In the genomic region with DNA sequence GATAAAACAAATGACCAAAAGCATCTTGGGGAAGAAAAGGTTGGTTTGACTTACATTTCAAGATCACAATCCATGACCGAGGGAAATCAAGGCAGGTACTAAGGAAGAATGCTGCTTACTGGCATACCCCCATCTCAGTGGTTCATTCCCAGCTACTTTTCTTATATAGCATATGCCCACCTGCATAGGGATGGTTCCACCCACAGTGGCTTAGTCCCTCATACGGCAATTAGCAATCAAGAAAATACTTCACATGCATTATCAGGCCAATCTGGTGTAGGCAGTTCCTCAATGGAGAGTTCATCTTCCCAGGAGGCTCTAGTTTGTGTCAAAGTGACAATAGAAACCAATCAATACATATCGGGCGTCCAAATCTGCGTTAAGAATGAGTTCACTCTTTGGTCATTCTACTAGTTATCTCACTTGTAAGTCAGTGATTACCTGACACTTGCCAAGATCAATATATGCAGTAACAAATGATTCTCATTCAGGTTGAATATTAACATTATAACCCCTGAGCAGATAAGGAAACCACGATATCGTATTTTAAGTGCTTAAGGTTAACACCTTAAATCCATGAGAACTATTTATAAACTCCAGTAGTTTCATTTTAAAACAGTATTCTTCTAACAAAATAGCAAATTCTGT, we compare ENCODE assay signal across 16 mouse cellular contexts.
"Had no signal": no experiment of that assay in that cellular context is flagged by ENCODE, and none has a peak within 500 bp of the region (broad histone marks: within the 10 kb centered on the region; RNA-seq: fewer than 3 reads in every experiment).

No protein-coding gene starts in this region.

- H3K4me1 ChIP-seq: lung, embryonic 15.5 days; megakaryocyte, embryonic 14.5 days; midbrain, embryonic 13.5 days; midbrain, embryonic 15.5 days; neural tube, embryonic 12.5 days; stomach, embryonic 15.5 days had no signal

- H3K4me2 ChIP-seq: lung, embryonic 15.5 days; midbrain, embryonic 11.5 days; midbrain, embryonic 13.5 days; midbrain, embryonic 15.5 days; neural tube, embryonic 12.5 days; stomach, embryonic 15.5 days had no signal

- H3K27me3 ChIP-seq: lung, embryonic 15.5 days; megakaryocyte, embryonic 14.5 days; midbrain, embryonic 13.5 days; midbrain, embryonic 15.5 days; neural tube, embryonic 12.5 days; stomach, embryonic 15.5 days had no signal

- H3K27ac ChIP-seq: lung, embryonic 15.5 days; macrophage; midbrain, embryonic 13.5 days; midbrain, embryonic 15.5 days; neural tube, embryonic 12.5 days; stomach, embryonic 15.5 days; stomach, postnatal 0 days had no signal

- H3K9me3 ChIP-seq: lung, embryonic 15.5 days; midbrain, embryonic 13.5 days; midbrain, embryonic 15.5 days; neural tube, embryonic 12.5 days; stomach, embryonic 15.5 days had no signal

- H3K4me3 ChIP-seq: lung, embryonic 15.5 days; megakaryocyte, embryonic 14.5 days; midbrain, embryonic 13.5 days; midbrain, embryonic 15.5 days; neural tube, embryonic 12.5 days; stomach, embryonic 15.5 days had no signal

- ATAC-seq: lung, postnatal 0 days; midbrain, embryonic 13.5 days; midbrain, embryonic 15.5 days had no signal

- H3K9ac ChIP-seq: lung, embryonic 15.5 days; midbrain, embryonic 13.5 days; midbrain, embryonic 15.5 days; neural tube, embryonic 12.5 days; stomach, embryonic 15.5 days had no signal

- H3K36me3 ChIP-seq: lung, embryonic 15.5 days; midbrain, embryonic 13.5 days; midbrain, embryonic 15.5 days; neural tube, embryonic 12.5 days; stomach, embryonic 15.5 days had no signal

- DNase-seq: lung, adult 2 months; lung, postnatal 14 days; lung, postnatal 36 days; right cerebral cortex, postnatal 14 days; thymus, adult 2 months; thymus, postnatal 36 days had no signal
